Mouse (Mus musculus) hindbrain, postnatal 0 days (tissue): Measurements from ENCODE around the gene Vstm2a. TPM values are rescaled to one million over a fixed set of nuclear protein-coding genes. Genes with fewer than 3 reads are reported as not detected.

Experiments
- ATAC-seq: fragments of 200-750 bp; cut with Nextera tagmentation; 2 replicates; pipeline ENCODE4 v1.8.0; 2017; ENCODE audit warnings: mild to moderate bottlenecking, moderate TSS enrichment, moderate library complexity
- DNase-seq: peaks from one replicate; pipeline ENCODE4 v3.0.0-alpha.2; 2015; ENCODE audit warnings: low spot score
- H3K27ac ChIP-seq: fragments of 300-500 bp; sonication (generic); 2 replicates; pipeline ENCODE4 v1.5.1; 2014; ENCODE audit warnings: mild to moderate bottlenecking
- H3K27me3 ChIP-seq: fragments of 300-500 bp; sonication (generic); 2 replicates; pipeline ENCODE4 v1.6.1; 2014; ENCODE audit warnings: low read length, mixed read lengths; ENCODE audit not compliant: insufficient read depth
- H3K36me3 ChIP-seq: fragments of 300-500 bp; sonication (generic); 2 replicates; pipeline ENCODE4 v1.6.1; 2014; ENCODE audit warnings: low read length, mixed read lengths; ENCODE audit not compliant: insufficient read depth
- H3K4me1 ChIP-seq: fragments of 300-500 bp; sonication (generic); 2 replicates; pipeline ENCODE4 v1.6.1; 2014; ENCODE audit warnings: antibody characterized with exemption, low read length, mixed read lengths; ENCODE audit not compliant: insufficient read depth
- H3K4me2 ChIP-seq: fragments of 300-500 bp; sonication (generic); 2 replicates; pipeline ENCODE4 v1.6.1; 2014; ENCODE audit warnings: low read depth, mild to moderate bottlenecking, low read length, moderate library complexity, mixed read lengths
- H3K4me3 ChIP-seq: fragments of 300-500 bp; sonication (generic); 2 replicates; pipeline ENCODE4 v1.5.1; 2014; ENCODE audit warnings: low read length
- H3K9ac ChIP-seq: fragments of 300-500 bp; sonication (generic); replicated peaks from 2 replicates; pipeline ENCODE4 v1.6.1; 2014; ENCODE audit warnings: mild to moderate bottlenecking, low read length, moderate library complexity, mixed read lengths
- H3K9me3 ChIP-seq: fragments of 300-500 bp; sonication (generic); 2 replicates; pipeline ENCODE4 v1.6.1; 2016; ENCODE audit warnings: low read length, mixed read lengths
- CTCF ChIP-seq: IDR thresholded peaks from 2 replicates; pipeline ENCODE4 v1.5.1; 2016; ENCODE audit warnings: antibody characterized with exemption, control low read depth, low read depth
- WGBS: fragments of 180-500 bp; shearing (Covaris S2); extraction: QIAGEN DNeasy Blood & Tissue Kit; methylation state at CpG from one replicate; pipeline ENCODE4 v1.1.7; 2014; 5-methylcytosine and 5-hydroxymethylcytosine counted together
- polyA plus RNA-seq: library from polyadenylated mRNA; unstranded; fragments of >200 nt; fragmentation: Nextera tagmentation; extraction: Ambion mirVana; gene quantifications from 2 replicates; pipeline ENCODE4 v1.2.1, GENCODE M21; 2015
- total RNA-seq: library from RNA; depleted of rRNA; stranded (reverse); fragments of >200 nt; gene quantifications from 2 replicates; pipeline ENCODE4 v1.2.3, GENCODE M21; 2014

Gene Vstm2a
- total and polyA plus RNA-seq, 2 experiments from 2014 or later = 108 to 119 TPM

GRCm38 (mm10) chr11:16345179-16345578, 87.7 kb downstream of the Vstm2a start:
- H3K9me3 ChIP-seq = no peaks in the 10 kb centered on the region
- DNase-seq = no peak
- WGBS = 63% methylated on average over 3 of the region's 3 CpGs
- H3K4me2 ChIP-seq = no peak overlapping the region
- H3K9ac ChIP-seq = no peak overlapping the region
- no peak for ATAC-seq
- H3K27ac ChIP-seq = no peak overlapping the region
- no peak for TF ChIP-seq CTCF
- H3K4me3 ChIP-seq = no peak overlapping the region
- no peaks in the 10 kb centered on the region for H3K36me3 ChIP-seq
- no peaks in the 10 kb centered on the region for H3K27me3 ChIP-seq
- H3K4me1 ChIP-seq = no peaks in the 10 kb centered on the region

GRCm38 (mm10) chr11:16345676-16346075, 88.2 kb downstream of the Vstm2a start:
- H3K27ac ChIP-seq = no peak overlapping the region
- H3K9me3 ChIP-seq = no peaks in the 10 kb centered on the region
- no peak overlapping the region for H3K4me2 ChIP-seq
- DNase-seq (no peak), ATAC-seq (no peak)
- no peak overlapping the region for H3K9ac ChIP-seq
- H3K4me3 ChIP-seq = no peak overlapping the region
- H3K27me3 ChIP-seq = no peaks in the 10 kb centered on the region
- H3K36me3 ChIP-seq = no peaks in the 10 kb centered on the region
- WGBS = 80% methylated on average over 3 of the region's 3 CpGs
- TF ChIP-seq CTCF = no peak
- no peaks in the 10 kb centered on the region for H3K4me1 ChIP-seq

- no peak for TF ChIP-seq CTCF
- no peaks in the 10 kb centered on the region for H3K4me1 ChIP-seq
- no peak overlapping the region for H3K4me3 ChIP-seq
- H3K36me3 ChIP-seq = no peaks in the 10 kb centered on the region
- no peaks in the 10 kb centered on the region for H3K9me3 ChIP-seq
- DNase-seq = no peak
- WGBS = 86% methylated on average over 4 of the region's 4 CpGs
- ATAC-seq = no peak
- H3K27ac ChIP-seq = no peak overlapping the region
- H3K9ac ChIP-seq = no peak overlapping the region
- H3K27me3 ChIP-seq = no peaks in the 10 kb centered on the region
- H3K4me2 ChIP-seq = no peak overlapping the region
These were observed 94.4 kb downstream of the Vstm2a start for GRCm38 (mm10) chr11:16351915-16352314.

GRCm38 (mm10) chr11:16354356-16354755, 96.8 kb downstream of the Vstm2a start:
- no peak for ATAC-seq
- no peaks in the 10 kb centered on the region for H3K27me3 ChIP-seq
- H3K4me1 ChIP-seq = no peaks in the 10 kb centered on the region
- DNase-seq = no peak
- TF ChIP-seq CTCF = no peak
- no peaks in the 10 kb centered on the region for H3K36me3 ChIP-seq
- H3K4me3 ChIP-seq = no peak overlapping the region
- H3K9me3 ChIP-seq = no peaks in the 10 kb centered on the region
- no peak overlapping the region for H3K9ac ChIP-seq
- H3K27ac ChIP-seq = no peak overlapping the region
- H3K4me2 ChIP-seq = no peak overlapping the region

GRCm38 (mm10) chr11:16366852-16367587, 109.5 kb downstream of the Vstm2a start:
- no peak overlapping the region for H3K4me2 ChIP-seq
- WGBS = 61% methylated on average over 8 of the region's 8 CpGs
- DNase-seq = no peak
- no peaks in the 10 kb centered on the region for H3K9me3 ChIP-seq
- no peak for ATAC-seq
- H3K4me3 ChIP-seq = no peak overlapping the region
- H3K27ac ChIP-seq = no peak overlapping the region
- H3K27me3 ChIP-seq = no peaks in the 10 kb centered on the region
- no peaks in the 10 kb centered on the region for H3K36me3 ChIP-seq
- no peak for TF ChIP-seq CTCF
- no peak overlapping the region for H3K9ac ChIP-seq
- no peaks in the 10 kb centered on the region for H3K4me1 ChIP-seq

- ATAC-seq = 0 out of 2 replicates have a peak, but pooled peaks have one; percentile 18
- DNase-seq = no peak
- no peaks in the 10 kb centered on the region for H3K4me1 ChIP-seq
- H3K4me2 ChIP-seq = no peak overlapping the region
- no peak overlapping the region for H3K4me3 ChIP-seq
- H3K9me3 ChIP-seq = no peaks in the 10 kb centered on the region
- no peaks in the 10 kb centered on the region for H3K36me3 ChIP-seq
- no peaks in the 10 kb centered on the region for H3K27me3 ChIP-seq
- H3K27ac ChIP-seq = no peak overlapping the region
- peak; percentile 55 for TF ChIP-seq CTCF
- 50% methylated on average over 2 of the region's 2 CpGs for WGBS
- H3K9ac ChIP-seq = no peak overlapping the region
These were observed 146.1 kb downstream of the Vstm2a start for GRCm38 (mm10) chr11:16403627-16404026.

GRCm38 (mm10) chr11:16411736-16412135, 154.2 kb downstream of the Vstm2a start:
- Histone ChIP-seq H3K27ac (no peak overlapping the region), H3K9ac (no peak overlapping the region), H3K9me3 (no peaks in the 10 kb centered on the region), H3K4me3 (no peak overlapping the region), H3K36me3 (no peaks in the 10 kb centered on the region), H3K4me2 (no peak overlapping the region), H3K27me3 (no peaks in the 10 kb centered on the region), H3K4me1 (no peaks in the 10 kb centered on the region)
- ATAC-seq (no peak), DNase-seq (peak; percentile 1)
- no peak for TF ChIP-seq CTCF
- WGBS = 71% methylated on average over 1 of the region's 1 CpGs
